Mouse (Mus musculus): ENCODE data around the gene Ubr4.

DNA sequence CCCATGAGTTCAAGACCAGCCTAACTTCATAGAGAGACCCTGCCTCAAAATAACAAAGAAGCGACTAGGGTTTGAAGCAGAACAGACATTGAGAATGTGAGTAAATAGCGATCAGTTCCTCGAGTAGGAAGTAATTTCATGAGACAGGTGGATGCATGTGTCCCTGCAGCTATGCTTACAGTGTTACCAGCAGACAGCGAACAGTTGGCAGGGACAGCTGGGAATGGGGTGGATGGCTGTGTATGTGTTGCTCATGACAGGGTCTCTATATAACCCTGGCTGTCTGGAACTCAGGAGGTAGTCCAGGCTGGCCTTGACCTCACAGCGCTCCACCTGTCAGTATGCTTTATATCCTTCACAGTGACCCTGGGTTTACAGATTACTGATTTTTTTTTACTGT, 15.6 kb downstream of the Ubr4 start:
- TF ChIP-seq CTCF (conservative IDR thresholded peaks at IDR 0.05; ENCODE audit: insufficient read depth, insufficient read length, low read depth, low read length) (no peak), POLR2A (IDR thresholded peaks at IDR 0.05; ENCODE audit: low read depth, low read length) (no peak)

Measured in kidney, adult 2 months (tissue).